Mouse (Mus musculus) left cerebral cortex, adult 11 months (tissue): Measurements from ENCODE around the gene Rhox4c.
"Not testable (repeated sequence)": the region's sequence is repeated elsewhere in the genome, so short reads cannot be mapped to it uniquely, and the experiment has no call there.

Experiments
- DNase-seq: peaks from one replicate; pipeline ENCODE4 v3.0.0; 2022; ENCODE audit warnings: low spot score

Gene Rhox4c

DNA sequence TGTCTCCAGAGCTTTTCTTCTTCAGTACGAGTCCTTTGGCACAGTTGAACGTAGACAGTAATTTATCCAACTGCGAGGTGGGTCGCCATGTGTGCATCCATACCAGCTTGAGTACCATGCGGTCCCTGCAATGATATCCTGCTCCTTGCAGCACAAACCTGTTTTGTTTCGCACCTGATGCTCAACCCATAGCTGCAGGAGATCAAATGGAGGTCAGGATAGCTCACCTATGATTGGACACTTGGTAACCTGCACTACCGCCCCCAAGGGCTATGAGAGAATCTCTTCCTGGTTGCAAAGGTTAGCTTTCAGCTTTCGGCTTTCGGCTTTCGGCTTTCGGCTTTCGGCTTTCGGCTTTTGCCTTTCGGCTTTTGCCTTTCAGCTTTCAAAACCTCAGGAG is at the start of gene Rhox4c:
TSS of gene Rhox4c (plus strand) at position 301 of the 400 bp plus-strand sequence.
- DNase-seq = not testable (repeated sequence)

DNA sequence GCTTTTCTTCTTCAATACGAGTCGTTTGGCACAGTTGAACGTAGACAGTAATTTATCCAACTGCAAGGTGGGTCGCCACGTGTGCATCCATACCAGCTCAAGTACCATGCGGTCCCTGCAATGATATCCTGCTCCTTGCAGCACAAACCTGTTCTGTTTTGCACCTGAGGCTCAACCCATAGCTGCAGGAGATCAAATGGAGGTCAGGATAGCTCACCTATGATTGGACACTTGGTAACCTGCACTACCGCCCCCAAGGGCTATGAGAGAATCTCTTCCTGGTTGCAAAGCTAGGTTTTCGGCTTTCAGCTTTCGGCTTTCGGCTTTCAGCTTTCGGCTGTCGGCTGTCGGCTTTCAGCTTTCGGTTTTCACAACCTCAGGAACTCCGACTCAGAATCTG is 47.9 kb upstream of the Rhox4c start, which contains the start of gene Rhox4b:
TSS of gene Rhox4b (plus strand) at position 301 of the 400 bp plus-strand sequence.
- not testable (repeated sequence) for DNase-seq

DNA sequence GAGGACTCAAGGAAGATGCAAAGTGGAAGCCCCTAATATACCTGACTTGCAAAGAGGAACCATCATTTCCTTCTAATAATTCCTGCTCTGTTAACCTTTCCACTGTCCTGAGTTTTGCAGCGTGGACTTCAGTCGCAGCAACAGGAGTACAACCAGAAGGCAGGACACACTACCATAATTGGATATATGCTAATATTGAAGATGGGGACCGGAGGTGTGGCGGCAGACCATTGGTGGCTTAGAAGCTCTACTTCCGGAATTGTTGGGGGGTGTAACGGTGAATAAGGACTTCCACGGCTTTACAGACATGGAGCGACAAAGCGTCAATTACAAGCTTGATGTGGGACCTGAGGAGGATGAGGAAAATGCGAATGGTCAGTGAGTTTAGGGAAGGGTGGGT is 26.8 kb upstream of the Rhox4c start, which contains the start of gene Rhox2c:
TSS of gene Rhox2c (plus strand) at position 301 of the 400 bp plus-strand sequence.
- DNase-seq = not testable (repeated sequence)

DNA sequence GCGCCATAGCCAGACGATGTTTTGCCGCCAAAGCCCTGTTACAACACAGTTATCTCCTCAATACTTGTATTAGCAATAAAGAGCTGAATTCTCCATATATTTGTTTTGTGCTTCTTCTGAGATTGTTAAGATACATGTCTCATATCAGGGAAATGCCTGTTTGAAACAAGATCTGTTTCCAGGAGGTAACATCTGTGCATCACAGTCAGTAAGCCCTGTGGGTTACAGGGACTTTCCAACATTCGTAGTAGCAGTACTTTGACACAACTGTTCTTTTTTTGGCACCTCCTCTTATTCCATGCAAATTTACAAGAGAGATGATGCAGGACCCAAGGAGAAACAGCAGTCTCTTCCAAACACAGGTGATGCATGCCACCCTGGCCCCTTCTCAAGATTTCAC is 21.9 kb upstream of the Rhox4c start, which contains the start of gene Rhox3c:
TSS of gene Rhox3c (plus strand) at position 301 of the 400 bp plus-strand sequence.
- not testable (repeated sequence) for DNase-seq

DNA sequence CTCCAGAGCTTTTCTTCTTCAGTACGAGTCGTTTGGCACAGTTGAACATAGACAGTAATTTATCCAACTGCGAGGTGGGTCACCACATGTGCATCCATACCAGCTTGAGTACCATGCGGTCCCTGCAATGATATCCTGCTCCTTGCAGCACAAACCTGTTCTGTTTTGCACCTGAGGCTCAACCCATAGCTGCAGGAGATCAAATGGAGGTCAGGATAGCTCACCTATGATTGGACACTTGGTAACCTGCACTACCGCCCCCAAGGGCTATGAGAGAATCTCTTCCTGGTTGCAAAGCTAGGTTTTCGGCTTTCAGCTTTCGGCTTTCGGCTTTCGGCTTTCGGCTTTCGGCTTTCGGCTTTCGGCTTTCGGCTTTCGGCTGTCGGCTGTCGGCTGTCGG is 33.9 kb downstream of the Rhox4c start, which contains the start of gene Rhox4d:
TSS of gene Rhox4d (plus strand) at position 301 of the 400 bp plus-strand sequence.
- not testable (repeated sequence) for DNase-seq

DNA sequence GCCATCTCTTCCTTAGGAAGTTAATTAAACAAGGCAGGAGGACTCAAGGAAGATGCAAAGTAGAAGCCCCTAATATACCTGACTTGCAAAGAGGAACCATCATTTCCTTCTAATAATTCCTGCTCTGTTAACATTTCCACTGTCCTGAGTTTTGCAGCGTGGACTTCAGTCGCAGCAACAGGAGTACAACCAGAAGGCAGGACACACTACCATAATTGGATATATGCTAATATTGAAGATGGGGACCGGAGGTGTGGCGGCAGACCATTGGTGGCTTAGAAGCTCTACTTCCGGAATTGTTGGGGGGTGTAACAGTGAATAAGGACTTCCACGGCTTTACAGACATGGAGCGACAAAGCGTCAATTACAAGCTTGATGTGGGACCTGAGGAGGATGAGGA is 50.0 kb downstream of the Rhox4c start, which contains the start of gene Rhox2e:
TSS of gene Rhox2e (plus strand) at position 301 of the 400 bp plus-strand sequence.
- not testable (repeated sequence) for DNase-seq
